Mouse (Mus musculus) testis, adult 2 months (tissue): Measurements from ENCODE around the gene Txn1.

Source experiments
- CTCF ChIP-seq: fragments of 200-500 bp; IDR thresholded peaks from 2 replicates; pipeline ENCODE4 v1.5.1; 2012; ENCODE audit warnings: low read depth, mild to moderate bottlenecking, inconsistent platforms, low read length, moderate library complexity; ENCODE audit not compliant: control insufficient read depth, insufficient read depth, insufficient replicate concordance
- POLR2A ChIP-seq: fragments of 200-500 bp; IDR thresholded peaks from 2 replicates; pipeline ENCODE4 v1.6.1; 2012; ENCODE audit warnings: low read depth, mild to moderate bottlenecking, inconsistent platforms, low read length, moderate library complexity; ENCODE audit not compliant: control insufficient read depth

DNA sequence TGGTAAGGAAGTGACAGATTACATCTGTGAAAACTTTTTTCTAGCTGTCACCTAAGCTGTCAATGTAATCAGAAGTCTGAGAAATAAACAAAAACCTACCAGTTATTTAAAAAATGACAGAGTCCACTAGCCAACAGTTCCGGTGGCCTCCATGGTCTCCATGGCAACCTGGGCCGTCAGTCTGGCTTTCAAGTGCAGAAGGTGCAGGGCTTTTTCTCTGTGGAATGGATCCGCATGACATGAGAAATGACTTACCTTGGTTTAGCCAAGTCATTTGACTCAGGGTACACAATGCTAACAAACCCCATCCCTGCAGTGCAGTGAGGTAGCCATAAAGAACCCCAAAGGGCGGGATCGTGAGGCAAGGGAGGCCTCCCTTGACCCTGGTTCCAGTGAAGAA, 34.0 kb downstream of the Txn1 start:
- TF ChIP-seq POLR2A (no peak), CTCF (no peak)
